Mouse (Mus musculus) ovary, postnatal 10 days (tissue): ENCODE measurements around the gene Mad2l1bp.

Source experiments
- DNase-seq: peaks from one replicate; pipeline ENCODE4 v3.0.0; 2022; ENCODE audit warnings: low spot score

Mad2l1bp gene

GRCm38 (mm10) chr17:46154336-46154735 lies 983 bp upstream of the Mad2l1bp start:
- DNase-seq: no peak

GRCm38 (mm10) chr17:46143578-46144423 lies 9.6 kb downstream of the Mad2l1bp start, which contains the start of gene Rsph9:
TSS of gene Rsph9 (minus strand) at chr17:46144216.
- DNase-seq: no peak

- no peak for DNase-seq
These were observed 13.5 kb downstream of the Mad2l1bp start for GRCm38 (mm10) chr17:46139872-46140271.

- no peak for DNase-seq
These were observed 14.7 kb downstream of the Mad2l1bp start for GRCm38 (mm10) chr17:46138563-46139236.

GRCm38 (mm10) chr17:46132862-46133261 lies 20.5 kb downstream of the Mad2l1bp start:
- no peak for DNase-seq

- DNase-seq: peak; percentile 71
These were observed 21.2 kb downstream of the Mad2l1bp start for GRCm38 (mm10) chr17:46132058-46132718.

GRCm38 (mm10) chr17:46129741-46130498 lies 23.4 kb downstream of the Mad2l1bp start:
- no peak for DNase-seq

GRCm38 (mm10) chr17:46127814-46128493 lies 25.4 kb downstream of the Mad2l1bp start:
- no peak for DNase-seq

GRCm38 (mm10) chr17:46126608-46127007 lies 26.7 kb downstream of the Mad2l1bp start:
- DNase-seq: no peak

GRCm38 (mm10) chr17:46123953-46124700 lies 29.2 kb downstream of the Mad2l1bp start:
- DNase-seq: no peak

GRCm38 (mm10) chr17:46123285-46123684 lies 30.1 kb downstream of the Mad2l1bp start:
- no peak for DNase-seq

GRCm38 (mm10) chr17:46122791-46123190 lies 30.6 kb downstream of the Mad2l1bp start:
- DNase-seq: no peak

GRCm38 (mm10) chr17:46119641-46120040 lies 33.7 kb downstream of the Mad2l1bp start:
- DNase-seq: no peak

- no peak for DNase-seq
These were observed 34.9 kb downstream of the Mad2l1bp start for GRCm38 (mm10) chr17:46118423-46118850.

- DNase-seq: no peak
These were observed 35.5 kb downstream of the Mad2l1bp start for GRCm38 (mm10) chr17:46117623-46118422.

- DNase-seq: no peak
These were observed 36.5 kb downstream of the Mad2l1bp start for GRCm38 (mm10) chr17:46116881-46117280.

- no peak for DNase-seq
These were observed 37.2 kb downstream of the Mad2l1bp start for GRCm38 (mm10) chr17:46116138-46116537.

- no peak for DNase-seq
These were observed 37.9 kb downstream of the Mad2l1bp start for GRCm38 (mm10) chr17:46115489-46115888.

- peak; percentile 73 for DNase-seq
These were observed 42.7 kb downstream of the Mad2l1bp start, which contains the start of gene Mrps18a for GRCm38 (mm10) chr17:46110402-46111289. TSS of gene Mrps18a (plus strand) at chr17:46110986.
